Mouse (Mus musculus) CH12.LX (cell line): Measurements from ENCODE around the gene St8sia6. TPM values are rescaled to one million over a fixed set of nuclear protein-coding genes. Genes with fewer than 3 reads are reported as not detected.

Source experiments
- DNase-seq: peaks from one replicate; pipeline ENCODE4 v3.0.0-alpha.2; 2013; ENCODE audit errors: extremely low read depth
- H3K27ac ChIP-seq: 2 replicates; pipeline ENCODE4 v1.5.1; 2012; ENCODE audit warnings: low read depth, mild to moderate bottlenecking, control low read depth, moderate library complexity; ENCODE audit not compliant: insufficient read depth
- H3K27me3 ChIP-seq: replicated peaks from 2 replicates; pipeline ENCODE3; 2012; ENCODE audit warnings: inconsistent platforms
- H3K36me3 ChIP-seq, 2 experiments: replicated peaks in 1 of 2; 2 replicates each; pipeline versions ENCODE3 to v1.6.1; 2012; ENCODE audit warnings: inconsistent platforms in 1 of 2, low read length in 1 of 2, mild to moderate bottlenecking in 1 of 2, mixed read lengths in 1 of 2, moderate library complexity in 1 of 2; ENCODE audit not compliant: control insufficient read depth in 1 of 2, insufficient read depth in 1 of 2
- H3K4me1 ChIP-seq, 2 experiments: 2 replicates each; pipeline ENCODE4 v1.6.1; 2012; ENCODE audit warnings: inconsistent platforms in 1 of 2, moderate library complexity in 1 of 2; ENCODE audit not compliant: insufficient read depth in 2 of 2, control insufficient read depth in 1 of 2
- H3K4me2 ChIP-seq: 2 replicates; pipeline ENCODE4 v1.6.1; 2012; ENCODE audit warnings: low read depth, mild to moderate bottlenecking, control low read depth; ENCODE audit not compliant: poor library complexity, insufficient read depth, severe bottlenecking
- H3K4me3 ChIP-seq, 3 experiments: fragments of 150-350 bp in 1 of 3; sonication (generic) in 1 of 3; replicated peaks in 1 of 3; 2 replicates each; pipeline versions ENCODE3 to v1.5.1; 2011 to 2012; ENCODE audit warnings: low read depth in 2 of 3, low read length in 2 of 3, mild to moderate bottlenecking in 2 of 3, moderate library complexity in 2 of 3, control low read depth in 1 of 3, improper control_type of control experiment in 1 of 3, inconsistent platforms in 1 of 3, mixed read lengths in 1 of 3; ENCODE audit not compliant: poor library complexity in 1 of 3
- H3K79me2 ChIP-seq: replicated peaks from 2 replicates; pipeline ENCODE4 v1.6.1; 2012; ENCODE audit warnings: mild to moderate bottlenecking, moderate library complexity; ENCODE audit not compliant: control insufficient read depth, poor library complexity, insufficient read depth, severe bottlenecking; ENCODE audit errors: extremely low read depth
- H3K9ac ChIP-seq: 2 replicates; pipeline ENCODE4 v1.6.1; 2012; ENCODE audit warnings: low read depth, mild to moderate bottlenecking, control low read depth, moderate library complexity; ENCODE audit not compliant: insufficient read depth
- H3K9me3 ChIP-seq: replicated peaks from 2 replicates; pipeline ENCODE3; 2012; ENCODE audit warnings: low read length, inconsistent platforms, mixed read lengths
- CHD1 ChIP-seq: IDR thresholded peaks from 2 replicates; pipeline ENCODE4 v1.6.1; 2012; ENCODE audit warnings: low read depth, low read length, improper control_type of control experiment, inconsistent platforms
- CHD2 ChIP-seq: IDR thresholded peaks from 2 replicates; pipeline ENCODE4 v1.6.1; 2011; ENCODE audit warnings: low read length, improper control_type of control experiment
- CTCF ChIP-seq, 2 experiments: IDR thresholded peaks in 1 of 2; conservative IDR thresholded peaks in 1 of 2; 2 replicates each; pipeline ENCODE4 v1.5.1; 2011 to 2012; ENCODE audit warnings: low read depth in 2 of 2, low read length in 2 of 2, improper control_type of control experiment in 1 of 2, inconsistent platforms in 1 of 2, mild to moderate bottlenecking in 1 of 2, moderate library complexity in 1 of 2
- ELF1 ChIP-seq: IDR thresholded peaks from 2 replicates; pipeline ENCODE4 v1.6.1; 2014; ENCODE audit warnings: low read depth, mild to moderate bottlenecking, inconsistent platforms, low read length, improper control_type of control experiment
- EP300 ChIP-seq: IDR thresholded peaks from 2 replicates; pipeline ENCODE4 v1.6.1; 2011; ENCODE audit warnings: low read length, improper control_type of control experiment
- GABPA ChIP-seq: IDR thresholded peaks from 2 replicates; pipeline ENCODE4 v1.6.1; 2012; ENCODE audit warnings: low read depth, low read length, improper control_type of control experiment, inconsistent platforms; ENCODE audit not compliant: insufficient replicate concordance
- HCFC1 ChIP-seq: IDR thresholded peaks from 2 replicates; pipeline ENCODE4 v1.6.1; 2012; ENCODE audit warnings: low read depth, mild to moderate bottlenecking, inconsistent platforms, low read length, improper control_type of control experiment
- JUND ChIP-seq: conservative IDR thresholded peaks from 2 replicates; pipeline ENCODE4 v1.6.1; 2011; ENCODE audit warnings: low read depth, low read length, improper control_type of control experiment
- MAFK ChIP-seq: IDR thresholded peaks from 2 replicates; pipeline ENCODE4 v1.6.1; 2011; ENCODE audit warnings: low read length, improper control_type of control experiment; ENCODE audit not compliant: insufficient replicate concordance
- MAX ChIP-seq: IDR thresholded peaks from 2 replicates; pipeline ENCODE4 v1.6.1; 2011; ENCODE audit warnings: low read length, improper control_type of control experiment
- MEF2A ChIP-seq: IDR thresholded peaks from 2 replicates; pipeline ENCODE4 v1.6.1; 2014; ENCODE audit warnings: low read depth, mild to moderate bottlenecking, inconsistent platforms, low read length, improper control_type of control experiment, borderline replicate concordance
- MXI1 ChIP-seq: IDR thresholded peaks from 2 replicates; pipeline ENCODE4 v1.6.1; 2011; ENCODE audit warnings: mild to moderate bottlenecking, low read depth, low read length, improper control_type of control experiment
- MYC ChIP-seq: IDR thresholded peaks from 2 replicates; pipeline ENCODE4 v1.6.1; 2011; ENCODE audit warnings: low read depth, mild to moderate bottlenecking, improper control_type of control experiment, low read length
- NELFE ChIP-seq: IDR thresholded peaks from 2 replicates; pipeline ENCODE4 v1.6.1; 2011; ENCODE audit warnings: low read depth, low read length, improper control_type of control experiment
- PAX5 ChIP-seq: IDR thresholded peaks from 2 replicates; pipeline ENCODE4 v1.6.1; 2012; ENCODE audit warnings: low read length, inconsistent platforms, mixed read lengths
- POLR2A ChIP-seq: IDR thresholded peaks from 2 replicates; pipeline ENCODE4 v1.6.1; 2011; ENCODE audit warnings: low read depth, mild to moderate bottlenecking, improper control_type of control experiment, low read length
- POLR2AphosphoS2 ChIP-seq: IDR thresholded peaks from 2 replicates; pipeline ENCODE4 v1.6.1; 2011; ENCODE audit warnings: low read depth, low read length, improper control_type of control experiment
- RAD21 ChIP-seq: IDR thresholded peaks from 2 replicates; pipeline ENCODE4 v1.6.1; 2011; ENCODE audit warnings: low read depth, mild to moderate bottlenecking, low read length, improper control_type of control experiment, moderate library complexity
- RCOR1 ChIP-seq: conservative IDR thresholded peaks from 2 replicates; pipeline ENCODE4 v1.6.1; 2012; ENCODE audit warnings: low read depth, mild to moderate bottlenecking, inconsistent platforms, low read length, improper control_type of control experiment
- SIN3A ChIP-seq: IDR thresholded peaks from 2 replicates; pipeline ENCODE4 v1.6.1; 2012; ENCODE audit warnings: low read length, improper control_type of control experiment, inconsistent platforms
- SMC3 ChIP-seq: IDR thresholded peaks from 2 replicates; pipeline ENCODE4 v1.6.1; 2011; ENCODE audit warnings: low read depth, low read length, improper control_type of control experiment
- TCF12 ChIP-seq: IDR thresholded peaks from 2 replicates; pipeline ENCODE4 v1.6.1; 2014; ENCODE audit warnings: low read depth, mild to moderate bottlenecking, inconsistent platforms, low read length, improper control_type of control experiment
- UBTF ChIP-seq: IDR thresholded peaks from 2 replicates; pipeline ENCODE4 v1.6.1; 2012; ENCODE audit warnings: low read depth, mild to moderate bottlenecking, inconsistent platforms, low read length, improper control_type of control experiment, moderate library complexity
- USF2 ChIP-seq: conservative IDR thresholded peaks from 2 replicates; pipeline ENCODE4 v1.6.1; 2011; ENCODE audit warnings: low read depth, low read length, improper control_type of control experiment
- ZC3H11A ChIP-seq: IDR thresholded peaks from 2 replicates; pipeline ENCODE4 v1.6.1; 2012; ENCODE audit warnings: low read depth, mild to moderate bottlenecking, inconsistent platforms, low read length, improper control_type of control experiment
- dilution Hi-C: fragments of 300-500 bp; cut with MboI; formaldehyde crosslinking; loops from 2 replicates; pipeline ENCODE4 v1.14.3; 2020; ENCODE audit warnings: low sequenced_read_pairs; ENCODE audit not compliant: extremely low pct_unique_long_range_greater_than_20kb, extremely low pct_ligation_motif_present
- in situ Hi-C: fragments of 300-500 bp; cut with MboI; formaldehyde crosslinking; loops from 3 replicates; pipeline ENCODE4 v1.14.3; 2019; ENCODE audit warnings: low sequenced_read_pairs, low pct_ligation_motif_present, low pct_unique_long_range_greater_than_20kb, mixed read lengths
- polyA plus RNA-seq: library from polyadenylated mRNA; unstranded; fragments of >175 nt; gene quantifications from 2 replicates; pipeline ENCODE4 v1.2.1, GENCODE M21; 2012; ENCODE audit warnings: low read depth; ENCODE audit not compliant: insufficient read length
- total RNA-seq, 2 experiments: library from RNA; depleted of rRNA; stranded (reverse); fragments of 300-350 nt in 1 of 2; fragments of >200 nt in 1 of 2; gene quantifications; 2 replicates each; pipeline ENCODE4 v1.2.3; 2012 to 2014

Gene St8sia6
- total and polyA plus RNA-seq, 3 experiments, result 27.4 to 51.0 (median 43.7) TPM

DNA sequence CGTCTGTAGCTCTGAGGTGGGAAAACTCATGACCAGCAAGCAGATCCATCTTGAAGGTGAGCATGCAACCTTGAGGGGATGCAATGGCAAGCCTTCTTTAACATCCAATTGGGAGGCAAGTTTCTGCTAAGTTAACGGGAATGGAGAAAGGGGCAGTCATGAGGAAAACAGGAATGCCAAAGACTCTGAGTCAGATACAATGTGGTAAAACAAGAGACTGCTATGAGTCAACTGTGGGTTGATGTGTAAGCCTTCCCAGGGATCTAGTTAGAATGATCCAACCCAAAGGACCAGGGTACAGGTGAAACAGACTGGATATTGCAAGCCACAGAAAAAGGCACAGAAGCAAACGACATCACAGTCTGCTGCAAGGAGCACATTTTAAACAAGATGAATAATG, 68.3 kb downstream of the St8sia6 start:
- peaks cover 4% of the 10 kb centered on the region for H3K9me3 ChIP-seq
- dilution Hi-C loops, result no loop called here
- no peak overlapping the region for H3K9ac ChIP-seq
- no peak overlapping the region for H3K4me3 ChIP-seq
- DNase-seq, result no peak
- H3K27me3 ChIP-seq, result no peaks in the 10 kb centered on the region
- H3K79me2 ChIP-seq, result peaks cover 6% of the 10 kb centered on the region
- H3K4me2 ChIP-seq, result no peak overlapping the region
- H3K27ac ChIP-seq, result no peak overlapping the region
- in situ Hi-C loops, result no loop called here
- peaks cover 20 to 85% of the 10 kb centered on the region in 2 experiments for H3K36me3 ChIP-seq
- TF ChIP-seq EP300 (no peak), RAD21 (no peak), CHD2 (no peak), POLR2A (no peak), PAX5 (no peak), USF2 (no peak), HCFC1 (no peak)
- H3K4me1 ChIP-seq, result peaks cover 0 to 5% of the 10 kb centered on the region in 2 experiments; a peak in 2 of 4 replicates

DNA sequence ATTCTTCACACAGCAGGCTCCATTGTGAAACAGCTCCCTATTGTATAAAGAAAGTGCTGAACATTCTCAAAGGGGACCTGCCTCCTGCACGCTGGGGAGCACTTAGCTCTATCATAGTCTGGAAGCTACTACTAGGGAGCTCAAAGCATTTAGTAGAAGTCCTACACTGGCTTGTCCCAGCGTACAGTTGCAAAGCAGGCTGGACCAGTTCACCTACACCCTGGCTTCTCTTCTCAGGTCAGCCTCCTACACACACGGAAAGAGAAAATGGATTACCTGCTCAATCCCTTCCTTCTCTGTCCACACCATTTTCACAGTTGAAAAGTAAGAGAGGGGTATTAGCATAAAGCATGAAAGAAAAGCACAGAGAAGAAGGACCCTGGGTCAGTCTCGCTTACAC, 71.6 kb downstream of the St8sia6 start:
- in situ Hi-C loops, result no loop called here
- H3K36me3 ChIP-seq, result peaks cover 25 to 76% of the 10 kb centered on the region in 2 experiments
- peaks cover 6 to 28% of the 10 kb centered on the region in 2 experiments; a peak in 3 of 4 replicates for H3K4me1 ChIP-seq
- dilution Hi-C loops, result no loop called here
- H3K27ac ChIP-seq, result no peak overlapping the region
- peaks cover 6% of the 10 kb centered on the region; the same call in 1 of the 2 replicates for H3K79me2 ChIP-seq
- H3K4me3 ChIP-seq, result no peak overlapping the region
- no peak for DNase-seq
- TF ChIP-seq SMC3, result no peak
- no peak for TF ChIP-seq MAX
- TF ChIP-seq HCFC1, result no peak
- TF ChIP-seq PAX5, result no peak
- TF ChIP-seq EP300, result no peak
- TF ChIP-seq UBTF, result no peak
- no peak for TF ChIP-seq MAFK
- no peak for TF ChIP-seq MXI1
- TF ChIP-seq ELF1, result no peak
- no peak for TF ChIP-seq CHD2
- no peak for TF ChIP-seq JUND
- H3K9ac ChIP-seq, result no peak overlapping the region
- H3K9me3 ChIP-seq, result no peaks in the 10 kb centered on the region
- no peak overlapping the region for H3K4me2 ChIP-seq
- H3K27me3 ChIP-seq, result no peaks in the 10 kb centered on the region

DNA sequence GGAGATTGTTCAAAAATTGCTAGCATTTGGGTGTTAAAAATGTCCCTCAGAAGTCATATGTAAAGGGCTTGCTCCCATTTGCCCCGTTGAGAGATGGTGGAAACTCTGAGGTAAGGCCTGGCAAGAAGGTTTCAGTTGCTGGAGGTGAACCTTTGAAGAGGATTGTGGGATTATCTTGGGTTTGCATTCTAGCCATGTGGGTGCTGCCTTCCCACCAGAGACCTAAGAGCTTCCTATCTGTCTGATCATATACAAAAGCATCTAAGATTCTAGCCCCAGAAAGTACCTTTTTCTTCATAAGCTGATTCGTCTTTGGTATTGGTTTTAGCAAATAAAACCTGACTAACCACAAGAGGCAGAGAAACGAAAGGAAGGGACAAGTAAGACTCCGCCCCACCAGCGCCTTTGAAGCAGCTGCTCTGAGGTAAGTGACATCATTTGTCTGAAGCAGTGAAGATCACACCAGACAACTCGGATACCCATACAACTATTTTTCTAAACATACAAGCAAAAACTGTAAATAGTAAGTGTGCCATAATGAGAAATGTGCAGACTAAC, 75.2 kb downstream of the St8sia6 start:
- Histone ChIP-seq H3K9ac (no peak overlapping the region; the same call in 1 of the 2 replicates), H3K36me3 (peaks cover 34 to 64% of the 10 kb centered on the region in 2 experiments), H3K4me3 (peak overlapping the region in 1 of 3 experiments; percentile 20), H3K4me2 (peak overlapping the region; percentile 57; the same call in 1 of the 2 replicates), H3K27ac (peak overlapping the region; percentile 64), H3K79me2 (0 out of 2 replicates have a peak, but pooled peaks cover 6% of the 10 kb centered on the region), H3K9me3 (no peaks in the 10 kb centered on the region), H3K4me1 (peaks cover 6 to 28% of the 10 kb centered on the region in 2 experiments; a peak in 3 of 4 replicates), H3K27me3 (no peaks in the 10 kb centered on the region)
- DNase-seq, result peak; percentile 79
- in situ Hi-C loops, result no loop called here
- dilution Hi-C loops, result no loop called here
- no peak for TF ChIP-seq TCF12
- TF ChIP-seq CTCF (conservative IDR thresholded peaks at IDR 0.05 in 1 of 2, IDR thresholded peaks at IDR 0.05 in 1 of 2; ENCODE audit: low read depth in 2 of 2, low read length in 2 of 2), result no peak
- no peak for TF ChIP-seq SMC3
- TF ChIP-seq CHD2, result no peak
- no peak for TF ChIP-seq POLR2AphosphoS2
- TF ChIP-seq GABPA, result no peak
- TF ChIP-seq MYC, result 0 out of 2 replicates have a peak, but pooled peaks have one; percentile 83
- no peak for TF ChIP-seq ELF1
- TF ChIP-seq ZC3H11A, result no peak
- TF ChIP-seq NELFE, result no peak
- TF ChIP-seq RCOR1, result peak; percentile 69; the same call in 1 of the 2 replicates
- 0 out of 2 replicates have a peak, but pooled peaks have one; percentile 28 for TF ChIP-seq MEF2A
- TF ChIP-seq UBTF, result no peak
- TF ChIP-seq MXI1, result peak; percentile 73; the same call in 1 of the 2 replicates
- TF ChIP-seq EP300, result peak; percentile 60
- TF ChIP-seq JUND, result peak; percentile 53
- no peak for TF ChIP-seq SIN3A
- no peak for TF ChIP-seq CHD1
